Mouse (Mus musculus): ENCODE data around the gene Ptgfrn. TPM values are rescaled to one million over a fixed set of nuclear protein-coding genes. Genes with fewer than 3 reads are reported as not detected.

The Ptgfrn gene
- total and polyA plus RNA-seq, 3 experiments = not detected

GRCm38 (mm10) chr3:101144366-101144948 lies 34.4 kb upstream of the Ptgfrn start:
- DNase-seq (ENCODE audit: extremely low read depth) = peak; percentile 56
- Histone ChIP-seq H3K9ac (ENCODE audit: insufficient read depth, low read depth) (no peak overlapping the region), H3K4me2 (ENCODE audit: insufficient read depth, low read depth, poor library complexity, severe bottlenecking) (peak overlapping the region; percentile 38; the same call in 1 of the 2 replicates), H3K9me3 (replicated peaks; ENCODE audit: low read length) (peaks cover 8% of the 10 kb centered on the region), H3K4me1 (ENCODE audit: control insufficient read depth in 1 of 2, insufficient read depth in 2 of 2) (peaks cover 4 to 18% of the 10 kb centered on the region in 2 experiments), H3K27ac (ENCODE audit: insufficient read depth, low read depth) (no peak overlapping the region), H3K36me3 (replicated peaks in 1 of 2; ENCODE audit: control insufficient read depth in 1 of 2, insufficient read depth in 1 of 2, low read length in 1 of 2) (no peaks in the 10 kb centered on the region), H3K4me3 (replicated peaks in 1 of 3; ENCODE audit: low read depth in 2 of 3, low read length in 2 of 3, poor library complexity in 1 of 3) (no peak overlapping the region), H3K79me2 (replicated peaks; ENCODE audit: control insufficient read depth, extremely low read depth, insufficient read depth, poor library complexity, severe bottlenecking) (no peaks in the 10 kb centered on the region), H3K27me3 (replicated peaks) (no peaks in the 10 kb centered on the region)
- TF ChIP-seq KAT2A (IDR thresholded peaks at IDR 0.05; ENCODE audit: insufficient replicate concordance, low read length) (no peak), BHLHE40 (IDR thresholded peaks at IDR 0.05; ENCODE audit: low read depth, low read length) (peak; percentile 40; the same call in 1 of the 2 replicates), CHD1 (IDR thresholded peaks at IDR 0.05; ENCODE audit: low read depth, low read length) (peak; percentile 96; the same call in 1 of the 2 replicates), TCF12 (IDR thresholded peaks at IDR 0.05; ENCODE audit: low read depth, low read length) (peak; percentile 12; the same call in 1 of the 2 replicates), EP300 (IDR thresholded peaks at IDR 0.05; ENCODE audit: low read length) (peak; percentile 38; the same call in 1 of the 2 replicates), MAX (IDR thresholded peaks at IDR 0.05; ENCODE audit: low read length) (no peak)
- in situ Hi-C loops (cut with MboI; ENCODE audit: low pct_ligation_motif_present, low pct_unique_long_range_greater_than_20kb, low sequenced_read_pairs) (no loop called here), dilution Hi-C loops (cut with MboI; ENCODE audit: extremely low pct_ligation_motif_present, extremely low pct_unique_long_range_greater_than_20kb, low sequenced_read_pairs) (no loop called here)

DNA sequence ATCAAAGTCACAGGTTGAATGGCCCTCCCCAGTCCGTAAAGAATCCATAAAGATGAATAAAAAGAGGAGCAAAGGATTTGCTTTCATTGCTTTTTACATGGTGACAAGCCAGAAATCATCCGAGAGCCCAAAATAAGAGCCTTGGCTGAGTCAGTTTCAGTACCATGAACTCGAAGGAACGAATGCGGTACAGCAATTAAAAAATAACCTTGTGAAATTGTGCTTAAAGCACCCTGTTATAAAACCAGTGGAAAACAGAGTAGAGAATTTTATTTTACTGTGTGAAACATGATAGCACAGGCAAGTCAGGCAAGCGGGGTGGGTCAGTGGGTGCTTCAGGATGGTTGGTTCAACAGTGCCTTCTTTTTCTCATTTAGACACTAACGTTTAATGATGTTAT lies 33.4 kb upstream of the Ptgfrn start:
- DNase-seq (ENCODE audit: extremely low read depth) = no peak
- no peak overlapping the region for H3K27ac ChIP-seq (ENCODE audit: insufficient read depth, low read depth)
- dilution Hi-C loops (cut with MboI; ENCODE audit: extremely low pct_ligation_motif_present, extremely low pct_unique_long_range_greater_than_20kb, low sequenced_read_pairs) (no loop called here), in situ Hi-C loops (cut with MboI; ENCODE audit: low pct_ligation_motif_present, low pct_unique_long_range_greater_than_20kb, low sequenced_read_pairs) (no loop called here)
- no peak overlapping the region for H3K4me2 ChIP-seq (ENCODE audit: insufficient read depth, low read depth, poor library complexity, severe bottlenecking)
- H3K9ac ChIP-seq (ENCODE audit: insufficient read depth, low read depth) = no peak overlapping the region
- H3K36me3 ChIP-seq (replicated peaks in 1 of 2; ENCODE audit: control insufficient read depth in 1 of 2, insufficient read depth in 1 of 2, low read length in 1 of 2) = no peaks in the 10 kb centered on the region
- no peak overlapping the region for H3K4me3 ChIP-seq (replicated peaks in 1 of 3; ENCODE audit: low read depth in 2 of 3, low read length in 2 of 3, poor library complexity in 1 of 3)
- H3K9me3 ChIP-seq (replicated peaks; ENCODE audit: low read length) = peaks cover 8% of the 10 kb centered on the region
- H3K4me1 ChIP-seq (ENCODE audit: control insufficient read depth in 1 of 2, insufficient read depth in 2 of 2) = peaks cover 4 to 18% of the 10 kb centered on the region in 2 experiments
- TF ChIP-seq MAZ (IDR thresholded peaks at IDR 0.05; ENCODE audit: low read depth, low read length) = no peak
- TF ChIP-seq POLR2AphosphoS2 (IDR thresholded peaks at IDR 0.05; ENCODE audit: low read depth, low read length) = no peak
- no peak for TF ChIP-seq JUN (IDR thresholded peaks at IDR 0.05; ENCODE audit: insufficient read depth, low read depth, low read length)
- no peak for TF ChIP-seq RAD21 (IDR thresholded peaks at IDR 0.05; ENCODE audit: low read depth, low read length)
- no peak for TF ChIP-seq SIN3A (IDR thresholded peaks at IDR 0.05; ENCODE audit: low read length)
- no peak for TF ChIP-seq EP300 (IDR thresholded peaks at IDR 0.05; ENCODE audit: low read length)
- no peak for TF ChIP-seq GABPA (IDR thresholded peaks at IDR 0.05; ENCODE audit: insufficient replicate concordance, low read depth, low read length)
- TF ChIP-seq UBTF (IDR thresholded peaks at IDR 0.05; ENCODE audit: low read depth, low read length) = no peak
- TF ChIP-seq ETS1 (conservative IDR thresholded peaks at IDR 0.05; ENCODE audit: low read depth, low read length) = no peak
- no peak for TF ChIP-seq TBP (conservative IDR thresholded peaks at IDR 0.05; ENCODE audit: low read depth, low read length)
- TF ChIP-seq HCFC1 (IDR thresholded peaks at IDR 0.05; ENCODE audit: low read depth, low read length) = no peak
- TF ChIP-seq MAFK (IDR thresholded peaks at IDR 0.05; ENCODE audit: insufficient replicate concordance, low read length) = no peak
- TF ChIP-seq ZKSCAN1 (IDR thresholded peaks at IDR 0.05; ENCODE audit: borderline replicate concordance, low read depth, low read length) = no peak
- TF ChIP-seq E2F4 (IDR thresholded peaks at IDR 0.05; ENCODE audit: insufficient replicate concordance, low read depth, low read length) = no peak
- no peak for TF ChIP-seq ZC3H11A (IDR thresholded peaks at IDR 0.05; ENCODE audit: low read depth, low read length)
- no peak for TF ChIP-seq IRF4 (IDR thresholded peaks at IDR 0.05; ENCODE audit: low read depth, low read length)
- no peak for TF ChIP-seq CHD1 (IDR thresholded peaks at IDR 0.05; ENCODE audit: low read depth, low read length)
- TF ChIP-seq POLR2A (IDR thresholded peaks at IDR 0.05; ENCODE audit: low read depth, low read length) = no peak
- TF ChIP-seq RCOR1 (conservative IDR thresholded peaks at IDR 0.05; ENCODE audit: low read depth, low read length) = no peak
- no peak for TF ChIP-seq USF2 (conservative IDR thresholded peaks at IDR 0.05; ENCODE audit: low read depth, low read length)
- H3K79me2 ChIP-seq (replicated peaks; ENCODE audit: control insufficient read depth, extremely low read depth, insufficient read depth, poor library complexity, severe bottlenecking) = no peaks in the 10 kb centered on the region
- no peaks in the 10 kb centered on the region for H3K27me3 ChIP-seq (replicated peaks)
